Mouse (Mus musculus): Measurements from ENCODE around the gene Gm6502. TPM values are rescaled to one million over a fixed set of nuclear protein-coding genes. Genes with fewer than 3 reads are reported as not detected.

Gm6502 gene
- not detected for polyA plus RNA-seq (2014; fragmentation: Illumina TruSeq; extraction: RNeasy Lipid Tissue Mini Kit (QIAGEN cat#74804); ENCODE audit: low read depth, low replicate concordance)

GRCm38 (mm10) chr5:94314135-94314534 lies at the start of gene Gm6502:
Gm6502 (plus strand) TSS chr5:94314435.

DNA sequence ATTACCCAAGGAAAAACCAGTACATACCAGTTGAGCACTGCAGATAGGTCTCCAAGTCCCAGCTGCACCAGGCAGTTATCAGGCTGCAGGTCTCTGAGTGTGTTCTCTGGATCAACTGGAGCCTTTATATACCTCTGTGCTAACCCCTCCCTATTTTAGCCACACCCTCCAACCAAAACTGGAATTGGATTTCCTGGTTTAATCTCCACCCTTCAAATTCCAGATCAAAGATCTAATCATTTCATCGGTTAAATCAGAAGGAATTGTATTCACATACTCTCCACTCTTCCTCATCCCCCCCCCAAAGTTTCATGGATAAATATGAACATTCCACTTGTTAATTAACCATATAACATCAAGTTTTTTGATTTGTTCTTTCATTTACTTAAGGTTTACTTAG lies 7.5 kb upstream of the Gm6502 start, which contains the start of gene A430089I19Rik:
A430089I19Rik (minus strand) TSS at position 101 of the 400 bp plus-strand sequence.

GRCm38 (mm10) chr5:94339449-94339848 lies 25.2 kb downstream of the Gm6502 start, which contains the start of gene AA792892:
AA792892 (plus strand) TSS chr5:94339749.

Other genes with a start within 250 kb of the Gm6502 start
- not detected for gene BC061212, start 243.9 kb upstream of the Gm6502 start, polyA plus RNA-seq (2014; fragmentation: Illumina TruSeq; extraction: RNeasy Lipid Tissue Mini Kit (QIAGEN cat#74804); ENCODE audit: low read depth, low replicate concordance)
- gene Gm6351, start 238.1 kb upstream of the Gm6502 start, polyA plus RNA-seq (2014; fragmentation: Illumina TruSeq; extraction: RNeasy Lipid Tissue Mini Kit (QIAGEN cat#74804); ENCODE audit: low read depth, low replicate concordance) = not detected
- gene Gm3106, start 96.4 kb upstream of the Gm6502 start, polyA plus RNA-seq (2014; fragmentation: Illumina TruSeq; extraction: RNeasy Lipid Tissue Mini Kit (QIAGEN cat#74804); ENCODE audit: low read depth, low replicate concordance) = not detected
- gene A430089I19Rik, start 7.6 kb upstream of the Gm6502 start, polyA plus RNA-seq (2014; fragmentation: Illumina TruSeq; extraction: RNeasy Lipid Tissue Mini Kit (QIAGEN cat#74804); ENCODE audit: low read depth, low replicate concordance) = not detected
- gene AA792892, start 25.3 kb downstream of the Gm6502 start, polyA plus RNA-seq (2014; fragmentation: Illumina TruSeq; extraction: RNeasy Lipid Tissue Mini Kit (QIAGEN cat#74804); ENCODE audit: low read depth, low replicate concordance) = not detected
- gene Gm7682, start 131.3 kb downstream of the Gm6502 start, polyA plus RNA-seq (2014; fragmentation: Illumina TruSeq; extraction: RNeasy Lipid Tissue Mini Kit (QIAGEN cat#74804); ENCODE audit: low read depth, low replicate concordance) = not detected
- gene Gm3139, start 211.9 kb downstream of the Gm6502 start, polyA plus RNA-seq (2014; fragmentation: Illumina TruSeq; extraction: RNeasy Lipid Tissue Mini Kit (QIAGEN cat#74804); ENCODE audit: low read depth, low replicate concordance) = not detected